Mouse (Mus musculus) C2C12 (cell line): ENCODE results near the gene Gpn2.

Source experiments
- CEBPB ChIP-seq: IDR thresholded peaks from one replicate; pipeline ENCODE4 v1.6.1; 2011; ENCODE audit warnings: low read depth, mild to moderate bottlenecking, control low read depth, moderate library complexity
- CTCF ChIP-seq: IDR thresholded peaks from one replicate; pipeline ENCODE4 v1.5.1; 2011; ENCODE audit not compliant: control insufficient read depth, insufficient read depth, insufficient read length
- FOSL1 ChIP-seq: IDR thresholded peaks from one replicate; pipeline ENCODE4 v1.8.0; 2011; ENCODE audit warnings: mild to moderate bottlenecking, low read length; ENCODE audit not compliant: poor library complexity, insufficient read depth, severe bottlenecking
- MAX ChIP-seq: IDR thresholded peaks from one replicate; pipeline ENCODE4 v1.6.1; 2011; ENCODE audit warnings: mild to moderate bottlenecking, control low read depth
- MYOD1 ChIP-seq: IDR thresholded peaks from one replicate; pipeline ENCODE4 v1.6.1; 2011; ENCODE audit warnings: low read depth; ENCODE audit not compliant: control insufficient read depth, insufficient read length
- MYOG ChIP-seq: IDR thresholded peaks from one replicate; pipeline ENCODE4 v1.6.1; 2011; ENCODE audit not compliant: control insufficient read depth, insufficient read length; ENCODE audit errors: extremely low read depth
- USF1 ChIP-seq: IDR thresholded peaks from one replicate; pipeline ENCODE4 v1.6.1; 2011; ENCODE audit warnings: low read depth, mild to moderate bottlenecking, control low read depth, moderate library complexity

- TF ChIP-seq MYOG (no peak), CTCF (no peak), CEBPB (no peak), USF1 (no peak), FOSL1 (no peak), MAX (no peak), MYOD1 (no peak)
Measured at GRCm38 (mm10) chr4:133611815-133612214, 27.7 kb downstream of the Gpn2 start.
